Mouse (Mus musculus) lung, embryonic 14.5 days (tissue): ENCODE measurements around the gene Mdfi. TPM values are rescaled to one million over a fixed set of nuclear protein-coding genes. Genes with fewer than 3 reads are reported as not detected.
A peak's percentile ranks its signal among the peaks of the same experiment; 100 is the strongest.
"Not testable (repeated sequence)": the region's sequence is repeated elsewhere in the genome, so short reads cannot be mapped to it uniquely, and the experiment has no call there.

Experiments
- ATAC-seq: fragments of 200-750 bp; cut with Nextera tagmentation; 2 replicates; pipeline ENCODE4 v1.8.0; 2017; ENCODE audit warnings: mild to moderate bottlenecking, moderate TSS enrichment, moderate library complexity; ENCODE audit not compliant: insufficient read depth
- DNase-seq: peaks from one replicate; pipeline ENCODE4 v3.0.0-alpha.2; 2015
- H3K27ac ChIP-seq: fragments of 300-500 bp; sonication (generic); 2 replicates; pipeline ENCODE4 v1.5.1; 2014; ENCODE audit warnings: low read depth, mild to moderate bottlenecking, moderate library complexity
- H3K27me3 ChIP-seq: fragments of 300-500 bp; sonication (generic); 2 replicates; pipeline ENCODE4 v1.6.1; 2014; ENCODE audit warnings: low read length, control low read depth; ENCODE audit not compliant: insufficient read depth
- H3K36me3 ChIP-seq: fragments of 300-500 bp; sonication (generic); 2 replicates; pipeline ENCODE4 v1.6.1; 2014; ENCODE audit warnings: control low read depth; ENCODE audit not compliant: insufficient read depth
- H3K4me1 ChIP-seq: fragments of 300-500 bp; sonication (generic); 2 replicates; pipeline ENCODE4 v1.6.1; 2014; ENCODE audit warnings: antibody characterized with exemption, control low read depth; ENCODE audit not compliant: insufficient read depth
- H3K4me2 ChIP-seq: fragments of 300-500 bp; sonication (generic); 2 replicates; pipeline ENCODE4 v1.6.1; 2014; ENCODE audit warnings: mild to moderate bottlenecking
- H3K4me3 ChIP-seq: fragments of 300-500 bp; sonication (generic); 2 replicates; pipeline ENCODE4 v1.5.1; 2014; ENCODE audit warnings: low read depth, low read length
- H3K9ac ChIP-seq: fragments of 300-500 bp; sonication (generic); 2 replicates; pipeline ENCODE4 v1.6.1; 2014
- H3K9me3 ChIP-seq: fragments of 300-500 bp; sonication (generic); 2 replicates; pipeline ENCODE4 v1.6.1; 2016; ENCODE audit warnings: low read depth, low read length, control low read depth
- CTCF ChIP-seq: IDR thresholded peaks from 2 replicates; pipeline ENCODE4 v1.5.1; 2016; ENCODE audit warnings: antibody characterized with exemption, low read depth
- WGBS: fragments of 180-500 bp; shearing (Covaris S2); extraction: QIAGEN DNeasy Blood & Tissue Kit; methylation state at CpG from one replicate; pipeline ENCODE4 v1.1.7; 2014; 5-methylcytosine and 5-hydroxymethylcytosine counted together
- polyA plus RNA-seq: library from polyadenylated mRNA; unstranded; fragments of >200 nt; fragmentation: Nextera tagmentation; extraction: Ambion mirVana; gene quantifications from 2 replicates; pipeline ENCODE4 v1.2.1, GENCODE M21; 2014

Mdfi gene
- polyA plus RNA-seq, 1 experiment from 2014 or later, result 43.6 TPM

DNA sequence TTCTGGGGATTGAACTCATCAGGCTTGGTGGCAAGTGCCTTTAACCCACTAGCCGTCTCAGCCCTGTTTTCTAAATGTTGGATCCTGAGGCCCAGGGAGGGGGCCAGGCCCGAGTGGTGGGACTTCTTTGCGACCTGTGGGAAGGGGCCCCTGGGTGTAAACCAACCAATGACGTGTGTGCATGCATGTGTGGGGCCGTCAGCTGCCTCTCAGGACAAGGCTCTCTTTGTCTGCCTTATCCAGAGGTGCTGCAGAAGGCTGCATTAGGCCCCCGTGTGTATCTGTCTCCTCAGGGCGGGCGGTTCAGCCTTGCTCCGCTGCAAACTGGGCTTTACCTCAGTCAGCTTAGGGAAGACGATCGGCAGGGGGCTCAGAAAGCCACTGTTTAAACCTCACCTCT lies 28.9 kb upstream of the Mdfi start:
- peaks cover 17% of the 10 kb centered on the region for H3K36me3 ChIP-seq
- no peak overlapping the region for H3K4me3 ChIP-seq
- TF ChIP-seq CTCF, result no peak; the same call in 1 of the 2 replicates
- 11% methylated on average over 11 of the region's 11 CpGs for WGBS
- ATAC-seq (peak; percentile 38; the same call in 1 of the 2 replicates), DNase-seq (peak; percentile 32)
- 0 out of 2 replicates have a peak overlapping the region, but pooled peaks have one; percentile 7 for H3K4me2 ChIP-seq
- H3K4me1 ChIP-seq, result 0 out of 2 replicates have a peak, but pooled peaks cover 3% of the 10 kb centered on the region
- H3K9ac ChIP-seq, result no peak overlapping the region
- H3K27ac ChIP-seq, result peak overlapping the region; percentile 25; the same call in 1 of the 2 replicates
- no peaks in the 10 kb centered on the region for H3K27me3 ChIP-seq
- no peaks in the 10 kb centered on the region for H3K9me3 ChIP-seq

DNA sequence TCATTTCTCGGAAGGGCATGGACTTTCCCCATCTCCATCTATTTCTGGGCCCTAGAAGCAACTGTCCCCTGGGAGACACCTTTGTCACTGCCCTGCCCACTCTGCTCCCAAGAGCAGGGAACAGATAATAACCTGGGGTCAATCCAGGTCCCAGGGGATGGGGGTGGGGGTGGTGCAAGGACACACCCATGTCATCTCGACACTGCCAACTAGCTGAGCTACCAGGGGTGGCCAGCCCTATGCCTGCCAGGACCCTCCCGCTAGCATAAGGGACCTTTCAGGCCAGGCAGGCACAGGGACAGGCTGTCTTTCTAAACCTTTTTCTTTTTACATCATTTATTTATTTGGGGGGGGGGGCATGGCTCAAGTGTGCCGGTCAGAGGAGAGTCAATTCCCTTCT lies 28.5 kb upstream of the Mdfi start:
- Histone ChIP-seq H3K4me3 (no peak overlapping the region), H3K27ac (0 out of 2 replicates have a peak overlapping the region, but pooled peaks have one; percentile 25), H3K4me1 (0 out of 2 replicates have a peak, but pooled peaks cover 3% of the 10 kb centered on the region), H3K9ac (no peak overlapping the region), H3K9me3 (no peaks in the 10 kb centered on the region), H3K4me2 (no peak overlapping the region), H3K27me3 (no peaks in the 10 kb centered on the region), H3K36me3 (peaks cover 13% of the 10 kb centered on the region)
- 40% methylated on average over 4 of the region's 4 CpGs for WGBS
- TF ChIP-seq CTCF, result no peak
- ATAC-seq, result no peak
- no peak for DNase-seq

DNA sequence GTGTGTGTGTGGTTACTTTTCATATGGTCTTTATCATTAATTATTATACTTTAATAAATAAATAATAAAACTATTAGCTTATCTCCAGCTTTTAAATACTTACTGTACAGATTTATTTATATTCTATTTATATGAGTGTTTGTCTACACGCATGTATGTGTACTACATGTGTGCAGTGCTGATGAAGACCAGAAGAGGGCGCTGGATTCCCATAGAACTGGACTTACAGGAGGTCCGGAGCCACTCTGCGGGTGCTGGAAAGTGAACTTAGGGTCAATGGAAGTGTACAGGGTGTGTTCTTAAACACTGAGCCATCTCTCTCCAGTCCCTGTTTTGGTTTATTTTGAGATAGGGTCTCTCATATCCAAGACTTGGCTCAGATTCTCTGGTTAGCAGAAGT lies 21.1 kb upstream of the Mdfi start:
- H3K9me3 ChIP-seq, result no peaks in the 10 kb centered on the region
- H3K9ac ChIP-seq, result no peak overlapping the region
- no peaks in the 10 kb centered on the region for H3K36me3 ChIP-seq
- H3K27ac ChIP-seq, result no peak overlapping the region
- no peak for DNase-seq
- no peak overlapping the region for H3K4me2 ChIP-seq
- no peak overlapping the region for H3K4me3 ChIP-seq
- TF ChIP-seq CTCF, result peak; percentile 28
- ATAC-seq, result no peak
- no peaks in the 10 kb centered on the region for H3K4me1 ChIP-seq
- H3K27me3 ChIP-seq, result no peaks in the 10 kb centered on the region
- WGBS, result 83% methylated on average over 4 of the region's 4 CpGs

DNA sequence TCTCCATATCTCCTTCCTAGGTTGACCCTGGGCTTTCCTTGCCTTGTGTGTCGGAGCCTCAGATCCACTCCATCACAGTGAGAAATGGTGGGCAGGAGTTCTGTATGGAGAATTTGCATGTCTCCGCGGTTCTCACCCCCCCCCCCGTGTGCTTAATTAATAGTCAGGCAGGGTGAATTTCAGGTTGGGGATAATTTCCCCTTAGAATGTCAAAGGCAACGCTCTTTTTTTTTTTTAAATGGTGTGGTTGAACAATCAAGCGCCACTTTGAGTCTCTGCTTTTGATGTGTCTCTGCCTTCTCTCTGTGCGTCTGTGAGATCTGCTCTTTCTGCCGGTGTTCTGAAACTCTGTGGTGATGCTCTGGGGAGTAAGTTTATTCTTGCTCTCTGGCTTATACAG lies 20.4 kb upstream of the Mdfi start:
- Histone ChIP-seq H3K9me3 (no peaks in the 10 kb centered on the region), H3K9ac (no peak overlapping the region), H3K4me1 (no peaks in the 10 kb centered on the region), H3K27me3 (no peaks in the 10 kb centered on the region), H3K4me2 (no peak overlapping the region), H3K4me3 (no peak overlapping the region), H3K27ac (no peak overlapping the region), H3K36me3 (no peaks in the 10 kb centered on the region)
- 78% methylated on average over 8 of the region's 8 CpGs for WGBS
- ATAC-seq (no peak), DNase-seq (no peak)
- no peak for TF ChIP-seq CTCF

DNA sequence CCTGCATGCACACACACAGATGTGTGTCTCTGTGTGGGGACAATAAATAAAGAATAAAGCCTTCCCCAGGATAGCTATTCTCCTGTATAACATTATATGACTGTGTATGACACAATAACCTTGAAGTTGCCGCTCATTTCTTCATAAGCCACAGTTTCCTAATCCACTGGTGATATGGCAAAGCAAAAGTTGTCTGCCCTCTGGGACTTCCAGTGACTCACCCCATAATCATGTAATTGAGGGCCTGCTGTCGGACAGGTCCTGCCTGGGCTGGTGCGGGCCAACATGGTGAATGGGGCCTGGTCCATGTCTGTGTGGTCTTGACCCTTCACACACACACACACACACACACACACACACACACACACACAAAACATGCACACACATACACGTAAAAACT lies 19.3 kb upstream of the Mdfi start:
- no peak for ATAC-seq
- WGBS, result 82% methylated on average over 4 of the region's 4 CpGs
- no peak overlapping the region for H3K4me2 ChIP-seq

DNA sequence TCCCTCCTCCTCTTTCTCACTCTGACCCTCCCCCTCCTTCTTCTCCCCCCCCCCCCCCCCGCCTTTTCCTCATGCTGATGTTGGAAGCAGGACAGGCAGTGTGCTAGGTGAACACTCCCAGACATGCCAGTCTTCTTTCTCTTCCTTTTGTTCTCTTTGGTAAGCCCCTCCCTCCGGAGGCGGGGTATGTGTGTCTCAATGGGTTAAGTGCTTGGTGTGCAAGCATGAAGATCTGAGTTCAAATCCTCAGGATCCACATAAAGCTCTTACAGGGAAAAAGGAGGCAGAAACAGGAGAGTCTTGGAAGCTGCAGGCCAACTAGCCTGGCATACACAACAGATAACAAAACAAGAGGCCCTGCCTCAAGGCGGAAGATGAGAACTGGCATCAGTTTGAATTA lies 18.8 kb upstream of the Mdfi start:
- Histone ChIP-seq H3K27me3 (no peaks in the 10 kb centered on the region), H3K4me3 (no peak overlapping the region), H3K27ac (no peak overlapping the region), H3K9me3 (no peaks in the 10 kb centered on the region), H3K36me3 (no peaks in the 10 kb centered on the region), H3K4me1 (no peaks in the 10 kb centered on the region), H3K4me2 (no peak overlapping the region), H3K9ac (no peak overlapping the region)
- DNase-seq (no peak), ATAC-seq (no peak)
- WGBS, result 80% methylated on average over 3 of the region's 4 CpGs
- TF ChIP-seq CTCF, result no peak

More for the DNA sequence above, 19.3 kb upstream of the Mdfi start:
- no peaks in the 10 kb centered on the region for H3K4me1 ChIP-seq
- H3K4me3 ChIP-seq, result no peak overlapping the region
- no peaks in the 10 kb centered on the region for H3K27me3 ChIP-seq
- DNase-seq, result no peak
- no peak overlapping the region for H3K9ac ChIP-seq
- H3K9me3 ChIP-seq, result no peaks in the 10 kb centered on the region
- no peak overlapping the region for H3K27ac ChIP-seq
- no peak for TF ChIP-seq CTCF
- no peaks in the 10 kb centered on the region for H3K36me3 ChIP-seq

DNA sequence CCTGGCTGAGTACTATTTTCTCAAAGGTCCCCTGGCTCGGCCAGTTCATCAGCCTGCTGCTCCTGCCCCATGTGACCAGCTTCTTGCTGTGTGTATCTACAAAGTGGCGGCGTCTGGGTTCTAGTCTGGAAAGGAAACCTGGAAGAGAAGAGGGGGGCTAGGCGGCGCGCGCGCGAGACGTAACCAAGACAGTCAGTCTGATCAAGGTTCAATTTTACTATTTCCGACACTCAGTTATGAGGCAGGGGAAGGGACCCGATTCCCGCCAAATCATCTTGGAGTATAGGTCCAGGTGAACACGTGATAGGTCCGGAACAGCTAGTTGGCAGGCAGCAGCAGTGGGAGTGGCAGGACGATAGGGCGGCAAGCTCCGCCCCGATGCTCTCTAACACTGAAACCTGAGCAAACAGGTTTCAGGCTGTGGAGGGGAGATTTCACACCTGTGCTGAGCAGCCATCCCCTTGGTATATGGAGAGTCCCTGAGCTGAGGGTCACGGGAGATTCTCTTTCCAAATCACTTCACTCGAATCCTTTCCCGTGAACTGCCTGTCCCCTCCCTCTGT lies 17.4 kb upstream of the Mdfi start:
- H3K9me3 ChIP-seq, H3K9ac ChIP-seq, H3K4me3 ChIP-seq, H3K4me1 ChIP-seq, H3K27me3 ChIP-seq, H3K36me3 ChIP-seq: not testable (repeated sequence)
- peak; percentile 42 for DNase-seq
- Histone ChIP-seq H3K27ac (0 out of 2 replicates have a peak overlapping the region, but pooled peaks have one; percentile 37), H3K4me2 (peak overlapping the region; percentile 49)
- ATAC-seq, result peak; percentile 55; the same call in 1 of the 2 replicates
- 4% methylated on average over 22 of the region's 22 CpGs for WGBS
